Mouse (Mus musculus): ENCODE data around the gene Foxf1. TPM values are rescaled to one million over a fixed set of nuclear protein-coding genes. Genes with fewer than 3 reads are reported as not detected.
A peak's percentile ranks its signal among the peaks of the same experiment; 100 is the strongest.

The Foxf1 gene
- polyA plus RNA-seq, 1 experiment from 2014 or later: 4.6 TPM

DNA sequence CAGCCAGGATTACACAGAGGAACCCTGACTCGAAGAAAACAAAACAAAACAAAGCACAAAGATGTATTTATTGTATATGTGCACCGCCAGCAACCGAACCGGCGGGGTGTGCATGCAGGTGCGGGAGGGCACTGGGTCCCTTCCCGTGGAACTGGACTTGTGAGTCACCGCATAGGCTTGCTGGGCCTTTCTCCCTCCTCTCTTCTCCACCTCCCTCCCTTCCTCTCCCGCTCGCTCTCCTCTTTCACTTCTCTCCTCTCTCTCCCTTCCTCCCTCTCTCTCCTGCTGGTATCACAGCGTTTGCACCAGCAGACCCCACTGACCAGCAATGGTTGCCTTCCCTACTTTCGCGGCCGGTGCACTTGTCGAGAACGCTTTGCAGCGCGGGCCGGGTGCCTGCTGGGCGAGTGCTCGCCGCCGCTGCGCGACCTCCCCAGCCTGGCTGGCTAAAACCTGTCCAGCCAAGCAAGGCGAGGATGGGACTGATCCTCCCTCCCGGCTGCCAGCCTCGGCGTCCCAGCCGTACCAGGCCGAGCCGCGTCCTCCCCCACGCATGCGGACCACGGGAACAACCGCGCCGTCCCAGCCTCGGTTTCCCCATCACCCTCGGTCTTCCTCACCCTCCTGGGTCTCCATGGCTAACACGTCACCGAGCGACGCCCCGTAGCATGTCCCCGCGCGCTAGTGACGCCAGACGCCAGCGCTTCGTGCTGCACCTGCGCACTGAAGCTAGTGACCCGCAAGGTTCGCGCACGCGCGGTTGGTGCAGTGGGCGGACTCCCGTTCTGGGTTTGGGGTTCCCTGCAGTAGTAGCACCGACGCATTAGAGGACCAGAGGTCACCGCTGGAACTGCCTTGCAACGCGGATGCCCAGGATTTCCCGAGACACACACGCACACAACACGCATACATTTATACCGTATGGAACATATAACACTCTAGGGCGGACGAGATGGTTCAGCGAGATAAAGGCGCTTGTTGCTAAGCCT, 23.8 kb downstream of the Foxf1 start, which contains the start of gene Mthfsd:
Gene Mthfsd, minus strand, starts transcription at position 725 of the 989 bp plus-strand sequence.
- peak within 1 kb of the TSS; percentile 92 for H3K4me3 ChIP-seq (ENCODE audit: low read length)
- no peaks in the 10 kb centered on the region for H3K9me3 ChIP-seq (ENCODE audit: low read length)
- WGBS: 1% methylated on average over 75 of the region's 75 CpGs
- H3K9ac ChIP-seq (replicated peaks; ENCODE audit: low read length): peak within 1 kb of the TSS; percentile 94
- H3K4me2 ChIP-seq (replicated peaks; ENCODE audit: low read depth, low read length): peak within 1 kb of the TSS; percentile 78
- H3K36me3 ChIP-seq (ENCODE audit: insufficient read depth, low read length): peaks cover 5% of the 10 kb centered on the region
- peak within 1 kb of the TSS; percentile 76 for H3K27ac ChIP-seq (ENCODE audit: low read length)
- H3K4me1 ChIP-seq (ENCODE audit: insufficient read depth, low read length): peaks cover 13% of the 10 kb centered on the region
- ATAC-seq (ENCODE audit: low FRiP score, low TSS enrichment): peak; percentile 91
- H3K27me3 ChIP-seq (ENCODE audit: insufficient read depth, low read length): peaks cover 7% of the 10 kb centered on the region

DNA sequence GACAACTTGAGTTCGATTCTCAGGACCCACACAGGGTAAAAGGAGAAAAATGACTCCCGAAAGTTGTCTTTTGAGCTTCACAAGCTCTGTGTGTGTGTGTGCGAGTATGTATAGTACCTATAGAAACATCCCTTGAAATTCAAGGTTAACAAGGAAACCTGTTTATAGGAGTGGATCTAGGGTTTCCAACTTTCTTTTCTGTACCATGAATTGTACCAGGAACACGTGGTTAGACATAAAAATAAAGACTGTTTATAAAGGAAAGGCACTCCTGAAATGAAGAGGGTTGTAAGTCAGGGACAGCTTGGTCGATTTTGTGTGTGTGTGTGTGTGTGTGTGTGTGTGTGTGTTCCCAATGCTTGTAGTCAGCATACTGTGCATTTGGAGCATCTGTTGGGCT, 24.5 kb downstream of the Foxf1 start:
- Histone ChIP-seq H3K9ac (replicated peaks; ENCODE audit: low read length) (peak overlapping the region; percentile 94), H3K36me3 (ENCODE audit: insufficient read depth, low read length) (no peaks in the 10 kb centered on the region; the same call in none of the 2 replicates), H3K9me3 (ENCODE audit: low read length) (no peaks in the 10 kb centered on the region), H3K27ac (ENCODE audit: low read length) (no peak overlapping the region), H3K4me3 (ENCODE audit: low read length) (peak overlapping the region; percentile 92), H3K4me1 (ENCODE audit: insufficient read depth, low read length) (peaks cover 17% of the 10 kb centered on the region), H3K27me3 (ENCODE audit: insufficient read depth, low read length) (peaks cover 7% of the 10 kb centered on the region), H3K4me2 (replicated peaks; ENCODE audit: low read depth, low read length) (peak overlapping the region; percentile 78)
- 9% methylated on average over 5 of the region's 5 CpGs for WGBS
- ATAC-seq (ENCODE audit: low FRiP score, low TSS enrichment): no peak

- Histone ChIP-seq H3K9me3 (ENCODE audit: low read length) (no peaks in the 10 kb centered on the region), H3K9ac (replicated peaks; ENCODE audit: low read length) (no peak overlapping the region), H3K36me3 (ENCODE audit: insufficient read depth, low read length) (no peaks in the 10 kb centered on the region), H3K4me3 (ENCODE audit: low read length) (no peak overlapping the region), H3K27ac (ENCODE audit: low read length) (no peak overlapping the region), H3K4me1 (ENCODE audit: insufficient read depth, low read length) (peaks cover 26% of the 10 kb centered on the region), H3K27me3 (ENCODE audit: insufficient read depth, low read length) (peaks cover 10% of the 10 kb centered on the region), H3K4me2 (replicated peaks; ENCODE audit: low read depth, low read length) (no peak overlapping the region)
- 49% methylated on average over 7 of the region's 7 CpGs for WGBS
- no peak for ATAC-seq (ENCODE audit: low FRiP score, low TSS enrichment)
These were observed 27.1 kb downstream of the Foxf1 start for GRCm38 (mm10) chr8:121111145-121111907.

DNA sequence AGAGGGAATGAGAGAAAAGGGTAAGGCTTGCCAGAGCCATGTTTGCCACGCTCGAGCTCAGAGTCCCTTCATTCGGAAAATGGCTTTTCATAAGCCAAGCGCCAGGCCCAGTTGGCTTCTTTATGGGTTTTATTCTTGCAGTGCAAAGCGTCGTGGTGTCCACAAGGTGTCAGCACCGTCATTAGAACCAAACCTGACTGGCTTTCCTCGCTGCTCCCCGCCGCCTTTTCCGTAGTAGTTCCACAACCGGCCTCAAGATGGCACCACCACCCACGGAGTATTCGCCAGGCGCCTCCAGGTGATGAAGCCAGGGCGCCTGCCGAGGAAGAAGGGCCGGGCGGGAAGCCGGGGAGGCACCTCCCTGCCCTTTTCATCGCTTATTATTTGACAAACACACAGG, 29.1 kb downstream of the Foxf1 start:
- peak overlapping the region; percentile 1; the same call in 1 of the 2 replicates for H3K4me3 ChIP-seq (ENCODE audit: low read length)
- no peaks in the 10 kb centered on the region for H3K36me3 ChIP-seq (ENCODE audit: insufficient read depth, low read length)
- H3K27ac ChIP-seq (ENCODE audit: low read length): no peak overlapping the region
- WGBS: 2% methylated on average over 21 of the region's 21 CpGs
- ATAC-seq (ENCODE audit: low FRiP score, low TSS enrichment): peak; percentile 26; the same call in 1 of the 2 replicates
- peak overlapping the region; percentile 1; the same call in 1 of the 2 replicates for H3K9ac ChIP-seq (replicated peaks; ENCODE audit: low read length)
- H3K27me3 ChIP-seq (ENCODE audit: insufficient read depth, low read length): peaks cover 10% of the 10 kb centered on the region
- H3K4me2 ChIP-seq (replicated peaks; ENCODE audit: low read depth, low read length): peak overlapping the region; percentile 69
- peaks cover 18% of the 10 kb centered on the region; the same call in 1 of the 2 replicates for H3K4me1 ChIP-seq (ENCODE audit: insufficient read depth, low read length)
- H3K9me3 ChIP-seq (ENCODE audit: low read length): no peaks in the 10 kb centered on the region

DNA sequence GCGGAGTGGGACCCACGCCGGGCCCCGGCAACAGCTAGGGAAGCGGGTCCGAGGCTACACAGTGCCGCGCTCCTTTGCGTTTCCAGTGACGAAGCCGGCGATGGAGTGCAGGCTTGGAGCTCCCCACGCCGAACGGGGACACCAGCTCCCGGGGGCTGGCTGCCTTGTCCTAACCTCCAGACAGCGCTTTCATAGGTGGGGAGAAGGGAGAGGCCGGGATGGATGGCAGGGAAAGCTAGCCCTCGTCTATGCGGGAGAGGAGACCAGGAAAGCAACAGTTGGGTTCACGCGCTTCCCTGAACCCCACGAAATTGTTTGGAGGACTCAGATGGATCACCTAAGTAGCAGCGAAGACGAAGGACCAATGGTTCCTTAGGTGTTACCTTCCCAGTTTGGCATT, 30.9 kb downstream of the Foxf1 start:
- H3K4me2 ChIP-seq (replicated peaks; ENCODE audit: low read depth, low read length): peak overlapping the region; percentile 69
- no peak for ATAC-seq (ENCODE audit: low FRiP score, low TSS enrichment)
- no peaks in the 10 kb centered on the region for H3K9me3 ChIP-seq (ENCODE audit: low read length)
- no peaks in the 10 kb centered on the region for H3K36me3 ChIP-seq (ENCODE audit: insufficient read depth, low read length)
- H3K4me3 ChIP-seq (ENCODE audit: low read length): peak overlapping the region; percentile 70
- 3% methylated on average over 25 of the region's 25 CpGs for WGBS
- H3K27me3 ChIP-seq (ENCODE audit: insufficient read depth, low read length): peaks cover 13% of the 10 kb centered on the region
- peak overlapping the region; percentile 76 for H3K27ac ChIP-seq (ENCODE audit: low read length)
- H3K4me1 ChIP-seq (ENCODE audit: insufficient read depth, low read length): peaks cover 14% of the 10 kb centered on the region; the same call in 1 of the 2 replicates
- peak overlapping the region; percentile 72 for H3K9ac ChIP-seq (replicated peaks; ENCODE audit: low read length)

GRCm38 (mm10) chr8:121115948-121116347, 31.8 kb downstream of the Foxf1 start, which contains the start of gene Foxc2:
TSS of gene Foxc2 (plus strand) at chr8:121116171.
- Histone ChIP-seq H3K36me3 (ENCODE audit: insufficient read depth, low read length) (0 out of 2 replicates have a peak, but pooled peaks cover under 1% of the 10 kb centered on the region), H3K27ac (ENCODE audit: low read length) (peak within 1 kb of the TSS; percentile 94), H3K27me3 (ENCODE audit: insufficient read depth, low read length) (peaks cover 19% of the 10 kb centered on the region), H3K9ac (replicated peaks; ENCODE audit: low read length) (peak within 1 kb of the TSS; percentile 89), H3K4me2 (replicated peaks; ENCODE audit: low read depth, low read length) (peak within 1 kb of the TSS; percentile 69), H3K4me3 (ENCODE audit: low read length) (peak within 1 kb of the TSS; percentile 70), H3K9me3 (ENCODE audit: low read length) (no peaks in the 10 kb centered on the region), H3K4me1 (ENCODE audit: insufficient read depth, low read length) (peaks cover 19% of the 10 kb centered on the region)
- ATAC-seq (ENCODE audit: low FRiP score, low TSS enrichment): peak; percentile 73
- under 1% methylated on average over 25 of the region's 25 CpGs for WGBS

DNA sequence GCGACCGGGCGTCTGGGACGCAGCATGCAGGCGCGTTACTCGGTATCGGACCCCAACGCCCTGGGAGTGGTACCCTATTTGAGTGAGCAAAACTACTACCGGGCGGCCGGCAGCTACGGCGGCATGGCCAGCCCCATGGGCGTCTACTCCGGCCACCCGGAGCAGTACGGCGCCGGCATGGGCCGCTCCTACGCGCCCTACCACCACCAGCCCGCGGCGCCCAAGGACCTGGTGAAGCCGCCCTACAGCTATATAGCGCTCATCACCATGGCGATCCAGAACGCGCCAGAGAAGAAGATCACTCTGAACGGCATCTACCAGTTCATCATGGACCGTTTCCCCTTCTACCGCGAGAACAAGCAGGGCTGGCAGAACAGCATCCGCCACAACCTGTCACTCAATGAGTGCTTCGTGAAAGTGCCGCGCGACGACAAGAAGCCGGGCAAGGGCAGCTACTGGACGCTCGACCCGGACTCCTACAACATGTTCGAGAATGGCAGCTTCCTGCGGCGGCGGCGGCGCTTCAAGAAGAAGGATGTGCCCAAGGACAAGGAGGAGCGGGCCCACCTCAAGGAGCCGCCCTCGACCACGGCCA, 32.5 kb downstream of the Foxf1 start:
- Histone ChIP-seq H3K27ac (ENCODE audit: low read length) (peak overlapping the region; percentile 94), H3K4me2 (replicated peaks; ENCODE audit: low read depth, low read length) (peak overlapping the region; percentile 56), H3K36me3 (ENCODE audit: insufficient read depth, low read length) (0 out of 2 replicates have a peak, but pooled peaks cover 5% of the 10 kb centered on the region), H3K4me1 (ENCODE audit: insufficient read depth, low read length) (peaks cover 26% of the 10 kb centered on the region), H3K27me3 (ENCODE audit: insufficient read depth, low read length) (peaks cover 24% of the 10 kb centered on the region), H3K9ac (replicated peaks; ENCODE audit: low read length) (peak overlapping the region; percentile 89), H3K4me3 (ENCODE audit: low read length) (peak overlapping the region; percentile 70), H3K9me3 (ENCODE audit: low read length) (no peaks in the 10 kb centered on the region)
- under 1% methylated on average over 55 of the region's 55 CpGs for WGBS
- ATAC-seq (ENCODE audit: low FRiP score, low TSS enrichment): peak; percentile 75

DNA sequence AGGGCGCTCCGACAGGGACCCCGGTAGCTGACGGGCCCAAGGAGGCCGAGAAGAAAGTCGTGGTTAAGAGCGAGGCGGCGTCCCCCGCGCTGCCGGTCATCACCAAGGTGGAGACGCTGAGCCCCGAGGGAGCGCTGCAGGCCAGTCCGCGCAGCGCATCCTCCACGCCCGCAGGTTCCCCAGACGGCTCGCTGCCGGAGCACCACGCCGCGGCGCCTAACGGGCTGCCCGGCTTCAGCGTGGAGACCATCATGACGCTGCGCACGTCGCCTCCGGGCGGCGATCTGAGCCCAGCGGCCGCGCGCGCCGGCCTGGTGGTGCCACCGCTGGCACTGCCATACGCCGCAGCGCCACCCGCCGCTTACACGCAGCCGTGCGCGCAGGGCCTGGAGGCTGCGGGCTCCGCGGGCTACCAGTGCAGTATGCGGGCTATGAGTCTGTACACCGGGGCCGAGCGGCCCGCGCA, 33.0 kb downstream of the Foxf1 start:
- Histone ChIP-seq H3K4me3 (ENCODE audit: low read length) (peak overlapping the region; percentile 70), H3K9me3 (ENCODE audit: low read length) (no peaks in the 10 kb centered on the region), H3K36me3 (ENCODE audit: insufficient read depth, low read length) (peaks cover 10% of the 10 kb centered on the region; the same call in 1 of the 2 replicates), H3K4me1 (ENCODE audit: insufficient read depth, low read length) (peaks cover 31% of the 10 kb centered on the region), H3K27me3 (ENCODE audit: insufficient read depth, low read length) (peaks cover 25% of the 10 kb centered on the region), H3K27ac (ENCODE audit: low read length) (peak overlapping the region; percentile 94), H3K4me2 (replicated peaks; ENCODE audit: low read depth, low read length) (peak overlapping the region; percentile 56), H3K9ac (replicated peaks; ENCODE audit: low read length) (peak overlapping the region; percentile 89)
- WGBS: under 1% methylated on average over 62 of the region's 62 CpGs
- ATAC-seq (ENCODE audit: low FRiP score, low TSS enrichment): peak; percentile 2; the same call in 1 of the 2 replicates

DNA sequence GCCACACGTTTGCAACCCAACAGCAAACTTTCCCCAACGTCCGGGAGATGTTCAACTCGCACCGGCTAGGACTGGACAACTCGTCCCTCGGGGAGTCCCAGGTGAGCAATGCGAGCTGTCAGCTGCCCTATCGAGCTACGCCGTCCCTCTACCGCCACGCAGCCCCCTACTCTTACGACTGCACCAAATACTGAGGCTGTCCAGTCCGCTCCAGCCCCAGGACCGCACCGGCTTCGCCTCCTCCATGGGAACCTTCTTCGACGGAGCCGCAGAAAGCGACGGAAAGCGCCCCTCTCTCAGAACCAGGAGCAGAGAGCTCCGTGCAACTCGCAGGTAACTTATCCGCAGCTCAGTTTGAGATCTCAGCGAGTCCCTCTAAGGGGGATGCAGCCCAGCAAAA, 33.7 kb downstream of the Foxf1 start:
- H3K9me3 ChIP-seq (ENCODE audit: low read length): no peaks in the 10 kb centered on the region
- no peak for ATAC-seq (ENCODE audit: low FRiP score, low TSS enrichment)
- H3K4me1 ChIP-seq (ENCODE audit: insufficient read depth, low read length): peaks cover 36% of the 10 kb centered on the region
- peak overlapping the region; percentile 70 for H3K4me3 ChIP-seq (ENCODE audit: low read length)
- WGBS: under 1% methylated on average over 28 of the region's 28 CpGs
- H3K27ac ChIP-seq (ENCODE audit: low read length): peak overlapping the region; percentile 94
- H3K9ac ChIP-seq (replicated peaks; ENCODE audit: low read length): peak overlapping the region; percentile 89
- peak overlapping the region; percentile 56 for H3K4me2 ChIP-seq (replicated peaks; ENCODE audit: low read depth, low read length)
- H3K27me3 ChIP-seq (ENCODE audit: insufficient read depth, low read length): peaks cover 27% of the 10 kb centered on the region
- H3K36me3 ChIP-seq (ENCODE audit: insufficient read depth, low read length): peaks cover 16% of the 10 kb centered on the region; the same call in 1 of the 2 replicates
